Mouse (Mus musculus) testis, adult 2 months (tissue): ENCODE data around the gene Iqch.

ENCODE experiments used
- CTCF ChIP-seq: fragments of 200-500 bp; IDR thresholded peaks from 2 replicates; pipeline ENCODE4 v1.5.1; 2012; ENCODE audit warnings: low read depth, mild to moderate bottlenecking, inconsistent platforms, low read length, moderate library complexity; ENCODE audit not compliant: control insufficient read depth, insufficient read depth, insufficient replicate concordance
- POLR2A ChIP-seq: fragments of 200-500 bp; IDR thresholded peaks from 2 replicates; pipeline ENCODE4 v1.6.1; 2012; ENCODE audit warnings: low read depth, mild to moderate bottlenecking, inconsistent platforms, low read length, moderate library complexity; ENCODE audit not compliant: control insufficient read depth

- TF ChIP-seq CTCF (no peak), POLR2A (peak; percentile 61)
Measured at GRCm38 (mm10) chr9:63377270-63378142, 224.8 kb downstream of the Iqch start, which contains the start of gene Map2k5.
